Mouse (Mus musculus) neural tube, embryonic 14.5 days (tissue): ENCODE results near the gene Spdya. TPM values are rescaled to one million over a fixed set of nuclear protein-coding genes. Genes with fewer than 3 reads are reported as not detected.
"Not testable (repeated sequence)": the region's sequence is repeated elsewhere in the genome, so short reads cannot be mapped to it uniquely, and the experiment has no call there.

Experiments
- ATAC-seq: fragments of 200-750 bp; cut with Nextera tagmentation; 2 replicates; pipeline ENCODE4 v1.8.0; 2017; ENCODE audit warnings: low read depth, mild to moderate bottlenecking, moderate TSS enrichment, moderate library complexity
- H3K27ac ChIP-seq: fragments of 300-500 bp; sonication (generic); 2 replicates; pipeline ENCODE4 v1.5.1; 2014; ENCODE audit warnings: low read depth, mild to moderate bottlenecking, control low read depth, low read length, moderate library complexity, mixed read lengths
- H3K27me3 ChIP-seq: fragments of 300-500 bp; sonication (generic); 2 replicates; pipeline ENCODE4 v1.6.1; 2014; ENCODE audit warnings: low read length; ENCODE audit not compliant: control insufficient read depth, insufficient read depth
- H3K36me3 ChIP-seq: fragments of 300-500 bp; sonication (generic); 2 replicates; pipeline ENCODE4 v1.6.1; 2014; ENCODE audit warnings: low read length, mixed read lengths; ENCODE audit not compliant: control insufficient read depth, insufficient read depth
- H3K4me1 ChIP-seq: fragments of 300-500 bp; sonication (generic); 2 replicates; pipeline ENCODE4 v1.6.1; 2014; ENCODE audit warnings: low read length; ENCODE audit not compliant: control insufficient read depth, insufficient read depth
- H3K4me2 ChIP-seq: fragments of 300-500 bp; sonication (generic); 2 replicates; pipeline ENCODE4 v1.6.1; 2014; ENCODE audit warnings: mild to moderate bottlenecking, low read depth, low read length, control low read depth
- H3K4me3 ChIP-seq: fragments of 300-500 bp; sonication (generic); 2 replicates; pipeline ENCODE4 v1.5.1; 2014; ENCODE audit warnings: low read depth, low read length, control low read depth, mixed read lengths
- H3K9ac ChIP-seq: fragments of 300-500 bp; sonication (generic); replicated peaks from 2 replicates; pipeline ENCODE4 v1.6.1; 2014; ENCODE audit warnings: low read depth, mild to moderate bottlenecking, control low read depth, low read length, mixed read lengths
- H3K9me3 ChIP-seq: fragments of 300-500 bp; sonication (generic); 2 replicates; pipeline ENCODE4 v1.6.1; 2016; ENCODE audit warnings: low read length; ENCODE audit not compliant: control insufficient read depth
- WGBS: fragments of 180-500 bp; shearing (Covaris S2); extraction: QIAGEN DNeasy Blood & Tissue Kit; methylation state at CpG from one replicate; pipeline ENCODE4 v1.1.7; 2014; 5-methylcytosine and 5-hydroxymethylcytosine counted together
- polyA plus RNA-seq: library from polyadenylated mRNA; unstranded; fragments of >200 nt; fragmentation: Nextera tagmentation; extraction: Ambion mirVana; gene quantifications from 2 replicates; pipeline ENCODE4 v1.2.1, GENCODE M21; 2014

Gene Spdya
- 1.6 and 2.5 TPM in 2 replicates for polyA plus RNA-seq

DNA sequence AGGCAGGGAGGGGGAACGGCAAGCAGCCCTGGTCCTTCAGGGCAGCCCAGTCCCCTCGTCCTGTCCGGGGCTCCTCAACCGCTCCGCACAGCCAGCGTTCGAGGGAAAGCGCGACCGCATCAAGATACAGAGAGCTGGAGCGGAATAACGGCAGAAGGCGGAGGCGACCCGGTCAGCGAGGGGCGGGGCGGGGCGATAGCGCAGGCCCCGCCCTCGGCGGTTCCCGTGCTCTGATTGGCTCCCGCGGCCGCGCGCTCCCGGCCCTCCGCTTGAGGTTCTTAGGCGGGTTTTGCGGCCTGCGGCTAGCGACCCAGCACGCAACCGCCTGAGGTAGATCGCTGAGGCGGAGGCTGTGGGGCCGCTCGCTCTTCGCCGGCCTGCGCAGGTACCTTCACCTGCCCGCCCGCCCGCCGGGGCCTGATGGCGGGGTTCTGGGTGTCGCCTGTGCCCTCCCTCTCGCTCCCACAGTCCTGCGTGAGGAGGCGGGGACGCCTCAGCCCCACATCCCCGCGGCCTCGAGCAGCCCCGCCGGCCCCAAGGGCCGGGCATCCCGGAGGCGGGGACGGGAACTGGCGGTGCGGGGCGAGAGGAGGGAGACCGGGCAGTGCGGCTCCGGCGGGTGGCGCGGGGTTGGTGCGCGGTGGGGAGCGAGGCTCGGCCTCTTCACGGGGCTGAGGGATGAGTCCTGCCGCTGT, at the start of gene Spdya:
TSS of gene Spdya (plus strand) at position 305 of the 695 bp plus-strand sequence.
- Histone ChIP-seq H3K9me3 (no peaks in the 10 kb centered on the region), H3K4me3 (peak within 1 kb of the TSS; percentile 81), H3K4me1 (peaks cover 4% of the 10 kb centered on the region; the same call in 1 of the 2 replicates), H3K27me3 (no peaks in the 10 kb centered on the region; the same call in 1 of the 2 replicates), H3K27ac (0 out of 2 replicates have a peak within 1 kb of the TSS, but pooled peaks have one; percentile 22), H3K4me2 (peak within 1 kb of the TSS; percentile 92), H3K36me3 (no peaks in the 10 kb centered on the region), H3K9ac (peak within 1 kb of the TSS; percentile 84)
- ATAC-seq, result peak; percentile 96
- WGBS, result under 1% methylated on average over 69 of the region's 78 CpGs

GRCm38 (mm10) chr17:71506832-71507231, 45.0 kb upstream of the Spdya start:
- WGBS, result 92% methylated on average over 8 of the region's 8 CpGs

GRCm38 (mm10) chr17:71510297-71510696, 41.6 kb upstream of the Spdya start:
- Histone ChIP-seq H3K4me2 (no peak overlapping the region), H3K4me1 (no peaks in the 10 kb centered on the region), H3K36me3 (no peaks in the 10 kb centered on the region), H3K27ac (no peak overlapping the region), H3K4me3 (no peak overlapping the region), H3K9ac (no peak overlapping the region), H3K9me3 (no peaks in the 10 kb centered on the region), H3K27me3 (no peaks in the 10 kb centered on the region)
- WGBS, result 96% methylated on average over 11 of the region's 11 CpGs
- ATAC-seq, result no peak

More at GRCm38 (mm10) chr17:71506832-71507231, 45.0 kb upstream of the Spdya start:
- H3K27ac ChIP-seq, result no peak overlapping the region
- no peak overlapping the region for H3K4me2 ChIP-seq
- H3K4me1 ChIP-seq, result no peaks in the 10 kb centered on the region
- H3K27me3 ChIP-seq, result no peaks in the 10 kb centered on the region
- no peak overlapping the region for H3K4me3 ChIP-seq
- no peaks in the 10 kb centered on the region for H3K9me3 ChIP-seq
- H3K36me3 ChIP-seq, result no peaks in the 10 kb centered on the region
- H3K9ac ChIP-seq, result no peak overlapping the region
- no peak for ATAC-seq

GRCm38 (mm10) chr17:71526302-71526708, 25.6 kb upstream of the Spdya start:
- Histone ChIP-seq H3K4me1 (0 out of 2 replicates have a peak, but pooled peaks cover 4% of the 10 kb centered on the region), H3K4me3 (peak overlapping the region; percentile 44), H3K27ac (peak overlapping the region; percentile 97; the same call in 1 of the 2 replicates), H3K27me3 (no peaks in the 10 kb centered on the region), H3K9me3 (no peaks in the 10 kb centered on the region), H3K9ac (peak overlapping the region; percentile 70), H3K36me3 (no peaks in the 10 kb centered on the region), H3K4me2 (peak overlapping the region; percentile 66)
- ATAC-seq, result 0 out of 2 replicates have a peak, but pooled peaks have one; percentile 3
- under 1% methylated on average over 13 of the region's 13 CpGs for WGBS

- WGBS, result under 1% methylated on average over 66 of the region's 66 CpGs
- H3K27me3 ChIP-seq, result no peaks in the 10 kb centered on the region
- peak within 1 kb of the TSS; percentile 70 for H3K4me2 ChIP-seq
- peak within 1 kb of the TSS; percentile 70 for H3K9ac ChIP-seq
- 0 out of 2 replicates have a peak, but pooled peaks cover 4% of the 10 kb centered on the region for H3K4me1 ChIP-seq
- H3K27ac ChIP-seq, result peak within 1 kb of the TSS; percentile 97
- H3K36me3 ChIP-seq, result no peaks in the 10 kb centered on the region
- peak; percentile 99 for ATAC-seq
- H3K9me3 ChIP-seq, result no peaks in the 10 kb centered on the region
- H3K4me3 ChIP-seq, result peak within 1 kb of the TSS; percentile 44
These were observed 24.9 kb upstream of the Spdya start, which contains the start of gene Ndc80 for GRCm38 (mm10) chr17:71526711-71527564. TSS of gene Ndc80 (minus strand) at chr17:71526857.

- no peaks in the 10 kb centered on the region for H3K36me3 ChIP-seq
- H3K9ac ChIP-seq, result no peak overlapping the region
- 0 out of 2 replicates have a peak, but pooled peaks cover 4% of the 10 kb centered on the region for H3K4me1 ChIP-seq
- H3K27ac ChIP-seq, result no peak overlapping the region
- ATAC-seq, result no peak
- no peaks in the 10 kb centered on the region for H3K9me3 ChIP-seq
- H3K4me3 ChIP-seq, result no peak overlapping the region
- no peaks in the 10 kb centered on the region for H3K27me3 ChIP-seq
- no peak overlapping the region for H3K4me2 ChIP-seq
These were observed 23.8 kb upstream of the Spdya start for GRCm38 (mm10) chr17:71528042-71528441.

DNA sequence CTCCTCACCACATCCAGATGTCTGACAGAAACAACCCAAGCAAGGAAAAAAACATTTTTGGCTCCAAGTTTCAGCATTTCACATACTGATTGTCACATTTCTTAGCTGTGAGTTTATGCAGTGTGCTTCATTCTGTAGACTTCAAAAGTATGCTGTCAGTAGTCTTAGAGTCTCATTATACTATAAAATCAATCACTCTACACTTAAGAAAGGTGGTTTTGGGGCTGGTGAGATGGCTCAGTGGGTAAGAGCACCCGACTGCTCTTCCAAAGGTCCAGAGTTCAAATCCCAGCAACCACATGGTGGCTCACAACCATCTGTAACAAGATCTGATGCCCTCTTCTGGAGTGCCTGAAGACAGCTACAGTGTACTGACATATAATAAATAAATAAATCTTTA, 16.3 kb upstream of the Spdya start:
- H3K27me3 ChIP-seq, H3K9ac ChIP-seq, H3K27ac ChIP-seq, H3K9me3 ChIP-seq, H3K4me1 ChIP-seq, H3K36me3 ChIP-seq, H3K4me3 ChIP-seq, H3K4me2 ChIP-seq, ATAC-seq: not testable (repeated sequence)
- 67% methylated on average over 1 of the region's 1 CpGs for WGBS

- no peak overlapping the region for H3K9ac ChIP-seq
- H3K4me3 ChIP-seq, result no peak overlapping the region
- no peak overlapping the region for H3K27ac ChIP-seq
- no peaks in the 10 kb centered on the region for H3K27me3 ChIP-seq
- no peak for ATAC-seq
- no peak overlapping the region for H3K4me2 ChIP-seq
- no peaks in the 10 kb centered on the region for H3K9me3 ChIP-seq
- H3K4me1 ChIP-seq, result no peaks in the 10 kb centered on the region
- no peaks in the 10 kb centered on the region for H3K36me3 ChIP-seq
- 84% methylated on average over 3 of the region's 3 CpGs for WGBS
These were observed 14.7 kb upstream of the Spdya start for GRCm38 (mm10) chr17:71537164-71537563.
